Mouse (Mus musculus) brain, embryonic 14.5 days (tissue): Measurements from ENCODE around the gene Dyrk1a.

Experiments used
- CTCF ChIP-seq: fragments of 200-500 bp; IDR thresholded peaks from 2 replicates; pipeline ENCODE4 v1.5.1; 2012; ENCODE audit warnings: inconsistent platforms, mild to moderate bottlenecking, moderate library complexity, borderline replicate concordance; ENCODE audit not compliant: insufficient read depth, insufficient read length; ENCODE audit errors: extremely low read depth
- POLR2A ChIP-seq: fragments of 200-500 bp; IDR thresholded peaks from 2 replicates; pipeline ENCODE4 v1.6.1; 2012; ENCODE audit warnings: mild to moderate bottlenecking, inconsistent platforms, borderline replicate concordance; ENCODE audit not compliant: poor library complexity, insufficient read depth, insufficient read length, severe bottlenecking; ENCODE audit errors: extremely low read depth

GRCm38 (mm10) chr16:94724061-94724596 is 154.3 kb downstream of the Dyrk1a start:
- TF ChIP-seq CTCF: no peak
- TF ChIP-seq POLR2A: peak; percentile 69; the same call in 1 of the 2 replicates
